Mouse (Mus musculus) telencephalon, adult 2 months (tissue): ENCODE results near the gene Cisd1.

ENCODE experiments used
- DNase-seq: peaks from one replicate; pipeline ENCODE4 v3.0.0-alpha.2; 2011; ENCODE audit warnings: low read depth, low spot score

The Cisd1 gene

GRCm38 (mm10) chr10:71326789-71327188 lies 18.0 kb downstream of the Cisd1 start:
- DNase-seq = peak; percentile 55

GRCm38 (mm10) chr10:71326123-71326522 lies 18.6 kb downstream of the Cisd1 start:
- DNase-seq = no peak

- no peak for DNase-seq
Observed at GRCm38 (mm10) chr10:71323669-71324068, 21.1 kb downstream of the Cisd1 start.

GRCm38 (mm10) chr10:71316497-71316896 lies 28.3 kb downstream of the Cisd1 start:
- no peak for DNase-seq

GRCm38 (mm10) chr10:71316056-71316455 lies 28.7 kb downstream of the Cisd1 start:
- DNase-seq = no peak

- DNase-seq = no peak
Observed at GRCm38 (mm10) chr10:71314596-71314995, 30.2 kb downstream of the Cisd1 start.

GRCm38 (mm10) chr10:71310288-71310687 lies 34.5 kb downstream of the Cisd1 start:
- no peak for DNase-seq

- no peak for DNase-seq
Observed at GRCm38 (mm10) chr10:71308199-71308598, 36.6 kb downstream of the Cisd1 start.

GRCm38 (mm10) chr10:71306759-71307158 lies 38.0 kb downstream of the Cisd1 start:
- DNase-seq = no peak

GRCm38 (mm10) chr10:71306190-71306589 lies 38.6 kb downstream of the Cisd1 start:
- DNase-seq = no peak

- DNase-seq = no peak
Observed at GRCm38 (mm10) chr10:71302490-71302889, 42.3 kb downstream of the Cisd1 start.

GRCm38 (mm10) chr10:71300161-71300560 lies 44.6 kb downstream of the Cisd1 start:
- no peak for DNase-seq

GRCm38 (mm10) chr10:71293245-71293644 lies 51.5 kb downstream of the Cisd1 start:
- no peak for DNase-seq

- DNase-seq = no peak
Observed at GRCm38 (mm10) chr10:71292254-71292653, 52.5 kb downstream of the Cisd1 start.

GRCm38 (mm10) chr10:71291801-71292200 lies 53.0 kb downstream of the Cisd1 start:
- no peak for DNase-seq

- DNase-seq = no peak
Observed at GRCm38 (mm10) chr10:71291179-71291661, 53.5 kb downstream of the Cisd1 start.

- DNase-seq = peak; percentile 75
Observed at GRCm38 (mm10) chr10:71285126-71285580, 59.6 kb downstream of the Cisd1 start, which contains the start of gene Ube2d1. Gene Ube2d1 (minus strand): TSS chr10:71285262.

- DNase-seq = no peak
Observed at GRCm38 (mm10) chr10:71284511-71285125, 60.1 kb downstream of the Cisd1 start.

- no peak for DNase-seq
Observed at GRCm38 (mm10) chr10:71284131-71284510, 60.6 kb downstream of the Cisd1 start.
